Mouse (Mus musculus) lung, embryonic 16.5 days (tissue): Measurements from ENCODE around the gene Cables2. TPM values are rescaled to one million over a fixed set of nuclear protein-coding genes. Genes with fewer than 3 reads are reported as not detected.

Experiments used
- ATAC-seq: fragments of 200-750 bp; cut with Nextera tagmentation; 2 replicates; pipeline ENCODE4 v1.8.0; 2017; ENCODE audit warnings: low read depth, mild to moderate bottlenecking, moderate library complexity
- H3K27ac ChIP-seq: fragments of 300-500 bp; sonication (generic); 2 replicates; pipeline ENCODE4 v1.5.1; 2014; ENCODE audit warnings: mild to moderate bottlenecking, control low read depth, low read length
- H3K27me3 ChIP-seq: fragments of 300-500 bp; sonication (generic); 2 replicates; pipeline ENCODE4 v1.6.1; 2014; ENCODE audit warnings: low read depth, low read length, mixed read lengths; ENCODE audit not compliant: control insufficient read depth, insufficient read depth
- H3K36me3 ChIP-seq: fragments of 300-500 bp; sonication (generic); 2 replicates; pipeline ENCODE4 v1.6.1; 2014; ENCODE audit warnings: low read length; ENCODE audit not compliant: control insufficient read depth, insufficient read depth
- H3K4me1 ChIP-seq: fragments of 300-500 bp; sonication (generic); replicated peaks from 2 replicates; pipeline ENCODE4 v1.6.1; 2014; ENCODE audit warnings: low read length, mixed read lengths; ENCODE audit not compliant: control insufficient read depth, insufficient read depth
- H3K4me2 ChIP-seq: fragments of 300-500 bp; sonication (generic); 2 replicates; pipeline ENCODE4 v1.6.1; 2014; ENCODE audit warnings: low read depth, low read length, control low read depth
- H3K4me3 ChIP-seq: fragments of 300-500 bp; sonication (generic); 2 replicates; pipeline ENCODE4 v1.5.1; 2014; ENCODE audit warnings: mild to moderate bottlenecking, low read length, control low read depth
- H3K9ac ChIP-seq: fragments of 300-500 bp; sonication (generic); 2 replicates; pipeline ENCODE4 v1.6.1; 2014; ENCODE audit warnings: low read length, control low read depth
- H3K9me3 ChIP-seq: fragments of 300-500 bp; sonication (generic); 2 replicates; pipeline ENCODE4 v1.6.1; 2016; ENCODE audit warnings: low read length; ENCODE audit not compliant: control insufficient read depth
- WGBS: fragments of 180-500 bp; shearing (Covaris S2); extraction: QIAGEN DNeasy Blood & Tissue Kit; methylation state at CpG from one replicate; pipeline ENCODE4 v1.1.7; 2014; 5-methylcytosine and 5-hydroxymethylcytosine counted together
- polyA plus RNA-seq: library from polyadenylated mRNA; unstranded; fragments of >200 nt; fragmentation: Nextera tagmentation; extraction: Ambion mirVana; gene quantifications from 2 replicates; pipeline ENCODE4 v1.2.1, GENCODE M21; 2015

Gene Cables2
- polyA plus RNA-seq = 6.3 and 8.4 TPM in 2 replicates

DNA sequence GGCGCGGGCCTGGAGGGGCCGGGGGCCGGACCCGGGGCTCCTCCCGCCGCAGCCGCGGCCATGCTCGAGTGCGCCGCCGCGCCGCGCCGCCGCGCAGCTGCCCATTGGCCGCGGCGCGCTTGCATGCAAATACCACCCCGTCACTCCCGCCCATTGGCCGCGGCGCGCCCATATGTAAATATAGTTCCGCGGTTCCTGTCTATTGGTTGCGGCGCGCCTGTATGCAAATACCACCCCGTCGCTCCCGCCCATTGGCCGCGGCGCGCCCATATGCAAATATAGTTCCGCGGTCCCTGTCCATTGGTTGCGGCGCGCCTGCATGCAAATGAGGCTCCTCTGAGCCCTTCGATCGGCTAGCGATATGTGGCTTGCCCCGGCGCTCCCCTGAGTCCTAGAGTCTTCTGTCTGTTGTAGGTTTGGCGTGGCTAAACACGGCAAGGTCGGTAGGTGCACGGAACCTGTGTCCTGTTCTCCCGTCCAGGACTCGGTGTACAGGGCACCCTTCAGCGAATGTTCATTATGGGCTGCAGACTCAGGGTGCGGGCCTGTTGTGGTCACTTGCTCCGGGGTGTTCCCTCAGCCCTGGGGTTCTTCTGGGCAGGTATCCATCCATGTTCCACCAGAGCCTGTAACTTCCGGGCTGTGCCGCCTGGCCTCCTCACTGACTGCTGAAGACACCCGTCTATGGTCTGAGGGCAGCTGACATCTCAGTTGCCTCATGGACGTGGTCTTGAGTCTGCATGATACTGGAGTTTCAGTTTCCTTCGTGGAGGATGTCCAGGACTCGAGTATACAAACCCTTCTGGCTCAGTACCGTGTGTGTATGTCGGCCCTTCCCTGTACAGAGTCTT lies at the start of gene Cables2:
TSS of gene Cables2 (minus strand) at position 103 of the 851 bp plus-strand sequence.
- peak within 1 kb of the TSS; percentile 80 for H3K4me2 ChIP-seq
- ATAC-seq = peak; percentile 91
- H3K9me3 ChIP-seq = no peaks in the 10 kb centered on the region
- peaks cover 34% of the 10 kb centered on the region for H3K4me1 ChIP-seq
- WGBS = 5% methylated on average over 51 of the region's 68 CpGs
- peak within 1 kb of the TSS; percentile 91 for H3K9ac ChIP-seq
- peak within 1 kb of the TSS; percentile 36 for H3K27ac ChIP-seq
- peak within 1 kb of the TSS; percentile 83 for H3K4me3 ChIP-seq
- no peaks in the 10 kb centered on the region for H3K36me3 ChIP-seq
- H3K27me3 ChIP-seq = no peaks in the 10 kb centered on the region

DNA sequence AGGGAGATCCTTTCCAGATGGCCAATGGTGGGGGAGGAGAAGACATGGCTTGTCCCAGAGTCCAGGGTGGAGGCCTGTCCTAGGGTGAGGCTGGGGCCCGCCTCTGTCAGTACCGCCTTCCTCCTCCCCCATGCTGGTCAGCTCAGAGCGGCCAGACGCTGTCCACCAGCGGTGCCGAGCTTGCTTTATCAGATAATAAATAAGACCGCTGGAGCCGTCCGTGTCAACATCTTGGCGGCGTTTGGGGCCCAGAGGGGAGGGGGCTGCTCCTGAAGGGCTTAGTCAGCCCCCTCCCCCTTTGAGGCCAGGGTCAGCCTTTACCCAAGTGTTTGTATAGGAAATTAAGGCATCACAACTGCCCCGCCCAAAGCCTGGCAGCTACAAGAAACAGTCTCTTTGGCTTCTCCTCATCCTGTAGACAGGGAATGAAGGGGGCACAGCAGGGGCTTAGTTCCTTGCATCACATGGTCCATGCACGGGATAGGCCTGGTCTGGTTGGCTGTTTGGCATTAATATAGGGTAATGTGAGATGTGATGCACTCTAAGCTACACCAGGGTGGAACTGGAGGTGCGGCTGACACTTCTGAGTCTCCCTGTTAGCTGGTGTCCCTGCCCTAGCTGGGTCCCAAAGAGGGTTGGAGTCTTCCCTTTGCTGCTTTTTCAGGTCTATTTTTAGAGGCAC lies 49.5 kb upstream of the Cables2 start:
- Histone ChIP-seq H3K4me3 (no peak overlapping the region), H3K36me3 (peaks cover 12% of the 10 kb centered on the region; the same call in 1 of the 2 replicates), H3K9me3 (no peaks in the 10 kb centered on the region), H3K9ac (peak overlapping the region; percentile 22; the same call in 1 of the 2 replicates), H3K4me2 (no peak overlapping the region), H3K27me3 (no peaks in the 10 kb centered on the region), H3K4me1 (peaks cover 25% of the 10 kb centered on the region), H3K27ac (peak overlapping the region; percentile 73)
- 9% methylated on average over 14 of the region's 14 CpGs for WGBS
- peak; percentile 93 for ATAC-seq

DNA sequence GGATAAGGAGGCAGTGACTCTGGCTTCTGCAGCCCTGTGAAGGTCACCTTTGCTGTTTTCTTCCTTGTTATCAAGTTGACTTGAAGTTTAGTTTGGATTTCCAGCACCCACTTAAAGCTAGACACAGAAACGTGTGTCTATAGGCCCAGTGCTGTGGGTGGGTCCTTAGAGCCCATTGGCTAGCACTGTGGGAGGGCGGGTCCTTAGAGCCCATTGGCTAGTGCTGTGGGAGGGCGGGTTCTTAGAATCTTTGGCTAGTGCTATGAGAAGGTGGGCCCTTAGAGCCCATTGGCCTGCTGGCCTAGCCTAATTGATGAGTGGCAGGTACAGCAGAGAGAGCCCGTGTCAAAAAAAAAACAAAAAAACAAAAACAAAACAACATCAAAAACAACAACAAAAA lies 46.9 kb upstream of the Cables2 start:
- Histone ChIP-seq H3K9ac (no peak overlapping the region), H3K36me3 (no peaks in the 10 kb centered on the region), H3K27ac (no peak overlapping the region), H3K4me1 (peaks cover 25% of the 10 kb centered on the region), H3K27me3 (no peaks in the 10 kb centered on the region), H3K4me2 (no peak overlapping the region), H3K9me3 (no peaks in the 10 kb centered on the region), H3K4me3 (no peak overlapping the region)
- no peak for ATAC-seq
- 77% methylated on average over 4 of the region's 4 CpGs for WGBS

DNA sequence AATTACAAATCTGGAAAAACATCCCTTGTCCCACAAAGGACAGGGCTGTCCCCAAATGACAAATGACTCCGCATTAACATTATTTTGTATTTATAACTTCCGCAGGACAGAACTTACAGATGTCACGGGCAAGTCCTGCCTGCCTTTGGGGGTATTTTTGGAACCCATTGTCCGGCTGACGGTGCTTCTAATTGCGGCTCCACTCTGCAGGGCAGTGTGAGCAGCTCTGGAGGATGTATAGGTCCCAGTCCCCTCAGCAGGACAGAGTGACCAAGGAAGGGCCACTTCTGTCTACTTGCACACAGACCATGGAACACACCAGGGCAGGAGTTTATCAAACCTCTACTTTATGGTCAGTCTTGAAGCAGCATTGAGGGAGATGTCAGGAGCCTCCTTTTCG lies 44.3 kb upstream of the Cables2 start:
- Histone ChIP-seq H3K4me3 (no peak overlapping the region), H3K36me3 (no peaks in the 10 kb centered on the region), H3K9ac (no peak overlapping the region; the same call in 1 of the 2 replicates), H3K9me3 (no peaks in the 10 kb centered on the region), H3K27ac (no peak overlapping the region), H3K4me1 (peaks cover 19% of the 10 kb centered on the region), H3K4me2 (no peak overlapping the region), H3K27me3 (no peaks in the 10 kb centered on the region)
- 64% methylated on average over 7 of the region's 7 CpGs for WGBS
- ATAC-seq = no peak

DNA sequence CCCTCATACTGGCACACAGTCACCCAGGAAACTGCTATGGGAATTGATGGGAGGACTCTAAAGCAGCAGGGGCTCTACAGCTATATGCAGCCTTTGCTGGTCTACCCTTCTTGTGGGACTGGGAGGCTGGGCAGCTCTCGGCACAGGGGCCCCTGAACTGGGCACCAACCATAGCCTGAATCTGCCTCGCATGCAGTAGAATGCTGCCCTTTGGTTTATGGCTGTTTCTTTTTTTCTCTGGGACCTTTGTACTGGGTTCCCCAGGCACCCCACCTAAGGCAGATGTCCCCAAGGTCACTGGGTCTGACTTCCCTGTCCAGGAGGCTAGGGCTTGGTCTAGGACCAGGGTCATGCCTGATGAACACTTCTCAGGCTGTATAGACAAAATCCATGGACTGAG lies 41.0 kb upstream of the Cables2 start:
- H3K9ac ChIP-seq = no peak overlapping the region
- peaks cover 8% of the 10 kb centered on the region; the same call in 1 of the 2 replicates for H3K4me1 ChIP-seq
- no peaks in the 10 kb centered on the region for H3K36me3 ChIP-seq
- H3K9me3 ChIP-seq = no peaks in the 10 kb centered on the region
- H3K4me3 ChIP-seq = no peak overlapping the region
- no peak for ATAC-seq
- no peak overlapping the region for H3K4me2 ChIP-seq
- H3K27me3 ChIP-seq = no peaks in the 10 kb centered on the region
- WGBS = 94% methylated on average over 2 of the region's 2 CpGs
- H3K27ac ChIP-seq = no peak overlapping the region

DNA sequence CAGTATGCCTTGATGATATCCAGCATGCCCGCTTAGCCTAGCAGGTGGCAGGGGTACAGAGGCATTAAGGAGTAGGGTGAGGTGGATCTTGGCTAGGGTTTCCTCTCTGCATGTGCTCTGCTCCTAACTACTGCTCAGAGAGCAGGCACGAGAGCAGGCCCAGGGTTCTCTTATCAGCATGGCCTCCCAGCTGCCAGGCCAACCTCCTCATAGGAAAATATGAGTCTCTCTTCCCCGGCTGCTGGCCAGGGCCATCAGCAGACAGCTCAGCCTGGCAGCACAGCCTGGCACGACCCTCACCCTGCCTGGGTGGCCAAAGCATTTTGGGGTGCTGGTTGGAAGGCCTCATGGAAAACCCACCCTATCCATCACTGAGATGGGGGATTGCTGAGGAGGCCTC lies 37.9 kb upstream of the Cables2 start:
- Histone ChIP-seq H3K36me3 (no peaks in the 10 kb centered on the region), H3K27me3 (no peaks in the 10 kb centered on the region), H3K9ac (no peak overlapping the region), H3K4me1 (peaks cover 2% of the 10 kb centered on the region; the same call in 1 of the 2 replicates), H3K9me3 (no peaks in the 10 kb centered on the region), H3K27ac (no peak overlapping the region), H3K4me2 (no peak overlapping the region), H3K4me3 (no peak overlapping the region)
- ATAC-seq = no peak
- 59% methylated on average over 4 of the region's 4 CpGs for WGBS

DNA sequence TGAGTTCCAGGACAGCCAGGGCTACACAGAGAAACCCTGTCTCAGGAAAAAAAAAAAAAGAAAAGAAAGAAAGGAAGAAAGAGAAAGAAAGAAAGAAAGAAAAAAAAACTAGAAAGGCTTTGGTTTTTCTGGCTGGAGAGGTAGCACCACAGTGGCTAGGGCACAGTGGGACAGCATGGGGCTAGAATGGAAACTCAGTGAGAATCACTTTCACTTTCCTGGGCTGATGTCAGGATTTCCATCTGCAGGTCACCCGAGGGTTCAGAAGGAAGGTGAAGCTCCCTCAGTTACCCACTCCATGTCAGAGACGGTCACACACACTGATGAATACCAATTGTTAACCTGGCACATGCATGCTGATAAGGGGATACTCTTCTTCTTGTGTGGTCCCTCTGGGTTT lies 34.4 kb upstream of the Cables2 start:
- Histone ChIP-seq H3K36me3 (no peaks in the 10 kb centered on the region), H3K4me1 (peaks cover 21% of the 10 kb centered on the region), H3K4me2 (no peak overlapping the region), H3K27ac (peak overlapping the region; percentile 62), H3K9ac (no peak overlapping the region), H3K9me3 (no peaks in the 10 kb centered on the region), H3K4me3 (no peak overlapping the region), H3K27me3 (no peaks in the 10 kb centered on the region)
- WGBS = 20% methylated on average over 2 of the region's 2 CpGs
- ATAC-seq = no peak

DNA sequence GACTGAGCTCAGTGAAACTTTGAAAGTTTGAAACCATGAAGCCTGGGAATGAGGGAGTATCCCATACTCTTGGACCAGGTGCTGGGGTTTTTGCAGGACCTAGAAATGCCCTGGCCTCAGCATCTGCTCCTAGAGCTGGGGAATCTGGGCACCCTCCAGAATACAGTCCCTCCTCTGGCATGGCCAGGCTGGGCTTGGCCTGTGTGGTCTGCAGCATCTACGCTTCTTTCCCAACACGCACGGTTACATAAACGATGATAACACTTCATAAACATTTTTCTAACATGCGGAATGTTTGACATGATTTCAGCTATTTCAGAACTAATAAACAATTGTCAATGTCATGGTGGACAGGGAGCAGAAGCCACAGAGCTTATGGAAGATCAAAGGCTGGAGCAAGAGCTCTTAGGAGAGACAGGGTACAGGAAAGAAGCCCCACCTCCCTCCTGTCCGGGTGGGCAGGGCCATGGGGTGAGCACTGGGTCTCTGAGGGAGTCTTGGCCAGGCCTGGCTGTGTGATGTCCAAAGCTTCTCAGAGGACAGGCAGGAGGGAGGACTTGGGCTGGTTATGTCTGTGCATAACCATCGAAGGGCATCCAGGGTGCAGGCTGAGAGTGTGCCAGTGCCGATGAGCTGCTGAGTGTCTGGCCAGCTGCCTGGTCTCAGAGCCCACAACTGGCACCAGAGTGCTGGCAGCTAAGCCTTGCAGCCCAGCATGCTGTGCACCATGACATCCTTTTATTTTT lies 33.3 kb upstream of the Cables2 start:
- H3K4me1 ChIP-seq = peaks cover 21% of the 10 kb centered on the region
- H3K4me2 ChIP-seq = no peak overlapping the region
- no peaks in the 10 kb centered on the region for H3K9me3 ChIP-seq
- no peak overlapping the region for H3K9ac ChIP-seq
- 33% methylated on average over 8 of the region's 8 CpGs for WGBS
- no peaks in the 10 kb centered on the region for H3K36me3 ChIP-seq
- H3K27me3 ChIP-seq = no peaks in the 10 kb centered on the region
- ATAC-seq = peak; percentile 86
- H3K27ac ChIP-seq = peak overlapping the region; percentile 89
- no peak overlapping the region for H3K4me3 ChIP-seq

DNA sequence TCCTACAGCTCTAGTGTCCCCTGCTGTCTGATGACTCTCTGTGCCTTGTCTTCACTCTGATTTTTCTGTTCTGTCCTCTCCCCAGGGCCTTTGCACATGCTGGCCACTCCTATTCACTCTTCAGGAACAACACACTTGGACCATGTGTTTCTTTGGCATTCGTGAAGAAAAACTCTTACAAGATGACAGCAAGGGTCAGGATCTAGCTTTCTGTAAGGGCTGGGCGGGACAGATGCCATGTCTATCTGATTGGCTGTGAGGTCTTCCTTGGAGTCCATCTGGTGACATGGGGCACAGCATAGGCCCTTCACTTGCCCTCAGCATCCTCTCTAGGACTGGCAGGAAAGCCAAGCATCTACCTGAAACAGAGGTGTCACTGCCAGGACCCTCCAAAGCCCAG lies 32.7 kb upstream of the Cables2 start:
- no peak overlapping the region for H3K9ac ChIP-seq
- no peaks in the 10 kb centered on the region for H3K27me3 ChIP-seq
- H3K27ac ChIP-seq = peak overlapping the region; percentile 89
- WGBS = 60% methylated on average over 2 of the region's 2 CpGs
- H3K4me1 ChIP-seq = peaks cover 21% of the 10 kb centered on the region
- ATAC-seq = peak; percentile 9; the same call in 1 of the 2 replicates
- no peak overlapping the region for H3K4me2 ChIP-seq
- H3K4me3 ChIP-seq = no peak overlapping the region
- no peaks in the 10 kb centered on the region for H3K36me3 ChIP-seq
- H3K9me3 ChIP-seq = no peaks in the 10 kb centered on the region
